Mouse (Mus musculus): ENCODE measurements around the gene Ddx19b. TPM values are rescaled to one million over a fixed set of nuclear protein-coding genes. Genes with fewer than 3 reads are reported as not detected.
"Not testable (repeated sequence)": the region's sequence is repeated elsewhere in the genome, so short reads cannot be mapped to it uniquely, and the experiment has no call there.

Gene Ddx19b
- total RNA-seq, 1 experiment from 2014 or later: 12.1 TPM

DNA sequence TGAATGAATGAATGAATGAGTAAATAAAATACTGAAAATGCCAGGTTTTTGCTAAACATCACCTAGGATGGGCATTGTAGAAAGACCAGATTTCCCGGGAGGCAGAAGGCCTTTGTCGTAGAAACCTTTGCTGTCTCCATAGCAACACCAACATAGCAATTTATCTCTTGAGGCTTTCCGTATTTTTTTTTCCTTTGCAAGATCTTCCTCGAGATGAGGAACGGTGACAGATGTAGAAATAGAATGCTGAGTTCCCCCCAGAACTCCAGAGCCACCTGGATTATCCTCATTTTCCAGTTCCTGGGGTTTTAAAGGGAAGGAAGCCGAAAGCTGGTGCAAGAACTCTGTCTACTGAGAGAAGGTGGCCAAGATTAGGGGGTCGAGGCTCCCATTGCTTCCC, 66.9 kb downstream of the Ddx19b start:
- no peak for DNase-seq

DNA sequence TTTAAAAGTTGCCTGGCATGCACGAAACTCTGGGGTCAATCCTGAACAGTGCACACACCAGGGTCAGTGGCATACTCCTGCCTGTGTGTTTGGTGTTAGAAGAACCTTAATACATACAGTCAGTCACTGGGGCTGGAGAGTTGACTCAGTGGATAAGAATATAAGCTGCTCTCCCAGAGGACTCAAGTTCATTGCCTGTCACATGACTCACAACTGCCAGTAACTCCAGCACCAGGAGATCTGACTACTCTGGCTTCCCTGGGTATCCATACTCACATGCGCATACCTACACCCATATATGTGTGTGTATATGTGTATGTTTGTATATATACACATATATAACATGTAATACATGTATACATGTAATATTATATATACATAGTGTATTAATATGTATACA, 68.5 kb downstream of the Ddx19b start:
- DNase-seq: no peak

DNA sequence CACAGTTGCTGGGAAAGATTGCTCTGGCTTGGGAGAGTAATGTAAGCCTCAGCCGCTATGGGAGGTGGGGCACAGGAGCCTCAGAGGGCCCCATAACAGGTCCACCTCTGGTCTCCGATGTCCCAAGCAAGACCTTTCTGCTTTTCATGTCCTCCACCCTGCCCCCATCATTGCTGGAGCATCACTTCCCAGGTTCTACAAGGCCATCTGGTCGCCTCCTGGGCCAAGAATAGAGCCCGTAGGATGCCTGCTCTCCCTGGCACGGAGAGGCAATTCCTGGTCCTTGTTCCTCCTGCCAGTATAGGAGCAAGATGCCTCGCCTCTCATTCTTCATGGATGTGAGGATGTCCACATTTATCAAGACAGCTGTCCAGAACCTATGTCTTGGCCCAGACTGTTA, 71.6 kb downstream of the Ddx19b start:
- no peak for DNase-seq

DNA sequence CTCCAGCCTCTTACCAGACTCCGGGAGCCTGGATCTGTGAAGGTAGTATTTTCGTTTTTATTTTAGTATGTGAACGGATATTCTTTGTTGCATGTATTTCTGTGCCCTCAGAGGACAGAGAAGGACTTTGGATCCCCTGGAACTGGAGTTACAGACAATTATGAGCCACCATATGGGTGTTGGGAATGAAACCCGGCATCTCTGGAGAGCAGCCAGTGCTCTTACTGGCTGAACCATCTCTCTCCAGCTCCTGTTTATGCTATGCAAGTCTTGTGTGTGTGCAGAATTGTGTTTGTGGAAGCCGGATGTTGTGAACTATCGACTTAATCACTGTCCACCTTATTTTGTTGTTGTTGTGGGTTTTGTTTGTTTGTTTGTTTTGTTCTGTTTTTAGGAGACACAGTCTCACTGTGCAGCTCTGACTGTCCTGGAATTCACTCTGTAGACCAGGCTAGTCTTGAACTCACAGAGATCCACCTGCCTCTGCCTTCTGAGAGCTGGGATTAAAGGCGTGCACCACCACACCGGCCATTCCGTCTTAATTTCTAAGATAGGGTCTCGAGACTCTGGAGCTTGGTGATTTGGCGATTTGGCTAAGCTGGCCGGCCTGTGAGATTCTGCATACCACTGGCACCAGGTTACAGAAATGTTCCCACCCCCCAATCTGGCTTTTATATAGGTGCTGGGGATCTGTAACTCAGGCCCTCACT, 72.3 kb downstream of the Ddx19b start:
- no peak for DNase-seq

DNA sequence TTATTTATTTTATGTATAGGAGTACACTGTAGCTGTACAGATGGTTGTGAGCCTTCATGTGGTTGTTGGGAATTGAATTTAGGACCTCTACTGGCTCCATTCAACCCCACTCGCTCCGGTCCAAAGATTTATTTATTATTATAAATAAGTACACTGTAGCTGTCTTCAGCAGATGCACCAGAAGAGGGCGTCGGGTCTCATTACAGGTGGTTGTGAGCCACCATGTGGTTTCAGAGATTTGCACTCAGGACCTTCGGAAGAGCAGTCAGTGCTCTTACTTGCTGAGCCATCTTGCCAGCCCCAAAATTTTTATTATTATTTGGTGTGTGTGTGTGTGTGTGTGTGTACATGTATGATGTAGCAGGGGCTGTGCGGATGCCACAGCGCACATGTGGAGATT, 73.0 kb downstream of the Ddx19b start:
- DNase-seq: not testable (repeated sequence)

DNA sequence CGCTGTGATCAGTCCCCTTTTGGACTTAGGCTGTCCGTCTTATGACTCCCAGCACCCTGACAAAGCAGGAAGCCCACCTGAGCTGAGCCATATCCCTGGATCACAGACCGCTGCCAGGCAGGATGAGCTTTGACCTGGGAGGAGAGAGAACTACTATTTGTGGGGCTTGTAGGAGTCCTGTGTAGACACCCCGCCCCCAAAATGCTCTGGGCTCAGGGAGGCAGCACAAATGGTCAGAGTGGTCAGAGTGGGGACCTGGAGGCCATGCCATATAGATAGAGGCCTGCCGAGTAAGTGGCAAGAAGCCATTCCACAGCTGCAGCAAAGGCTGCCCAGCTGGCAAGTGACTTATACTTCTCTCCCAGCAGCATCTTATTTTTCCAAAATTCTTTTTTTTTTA, 73.4 kb downstream of the Ddx19b start:
- no peak for DNase-seq

DNA sequence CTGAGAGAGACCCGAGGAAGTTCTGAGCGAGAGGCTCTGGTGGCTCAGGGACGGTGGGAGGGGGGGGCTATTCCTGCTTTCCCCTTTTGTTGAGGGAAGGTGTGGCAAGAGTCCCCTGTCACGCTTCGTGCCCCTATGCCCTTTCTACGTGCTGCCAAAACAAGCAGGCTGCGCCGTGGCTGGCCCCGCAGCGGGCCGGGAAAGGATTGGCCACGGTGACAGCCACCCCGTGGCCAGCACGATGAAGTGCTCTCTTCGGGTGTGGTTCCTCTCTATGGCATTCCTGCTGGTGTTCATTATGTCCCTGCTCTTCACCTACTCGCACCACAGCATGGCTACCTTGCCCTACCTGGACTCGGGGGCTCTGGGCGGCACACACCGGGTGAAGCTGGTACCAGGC, 74.1 kb downstream of the Ddx19b start:
- DNase-seq: no peak

DNA sequence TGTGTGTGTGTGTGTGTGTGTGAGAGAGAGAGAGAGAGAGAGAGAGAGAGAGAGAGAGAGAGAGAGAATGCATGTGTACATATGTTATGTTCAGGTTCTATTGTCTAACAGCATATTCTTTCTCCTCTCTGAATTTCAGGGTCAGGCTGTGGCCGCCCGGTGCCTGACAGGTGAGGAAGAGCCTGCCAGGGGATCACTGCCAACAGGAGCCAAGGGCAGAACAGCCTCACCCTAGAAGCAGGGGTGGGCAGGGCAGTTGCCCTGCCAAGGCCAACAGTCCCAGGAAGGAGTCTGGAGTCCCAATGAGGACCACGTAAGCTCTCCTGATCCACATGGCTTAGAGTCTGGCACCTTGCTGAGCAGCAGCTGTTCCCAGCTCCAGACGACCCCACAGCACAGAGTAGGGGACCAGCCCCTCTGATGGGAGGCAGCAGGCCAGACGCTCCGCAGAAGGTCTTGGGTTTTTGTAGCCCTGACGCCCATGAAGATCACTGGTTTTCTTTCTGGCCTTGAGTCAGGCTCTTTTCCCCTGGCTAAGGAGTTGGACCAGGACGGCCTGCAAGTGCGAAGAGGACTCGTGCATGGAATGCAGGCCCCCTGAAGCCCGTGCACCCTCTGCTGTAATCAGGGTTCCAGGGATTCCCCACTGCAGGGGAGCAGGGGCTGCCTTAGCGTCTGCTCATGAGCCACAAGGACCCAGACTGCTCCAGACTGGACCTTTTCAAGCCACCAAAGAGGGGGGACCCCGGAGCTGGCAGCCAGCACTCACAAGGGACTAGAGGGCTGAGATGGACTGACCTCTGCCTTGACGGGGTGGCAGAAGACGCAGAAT, 74.7 kb downstream of the Ddx19b start:
- no peak for DNase-seq

DNA sequence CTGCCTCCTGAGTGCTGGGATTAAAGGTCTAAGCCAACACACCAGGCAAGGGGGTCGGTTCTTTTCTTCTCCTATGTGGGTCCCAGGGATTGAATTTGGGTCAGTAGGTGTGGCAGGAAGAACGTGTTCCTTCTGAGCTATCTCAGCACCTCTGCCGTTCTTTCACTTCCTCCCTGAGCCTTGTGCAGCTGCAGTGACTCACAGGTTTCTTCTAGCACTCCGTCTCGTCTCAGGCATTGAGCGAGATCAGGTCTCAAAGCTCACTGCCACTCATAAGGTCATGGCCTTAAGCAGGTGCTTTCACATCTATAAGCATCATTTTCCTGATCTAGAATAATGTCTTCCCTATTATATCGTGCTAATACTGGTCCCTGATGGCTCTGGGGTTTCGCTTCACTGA, 76.8 kb downstream of the Ddx19b start:
- no peak for DNase-seq

Small RNA genes within 50 kb of the gene (microRNA-seq; reads per million reads assigned to microRNA genes)
- gene Gm24103 (0 reads per million in 2 experiments), gene Mir3473d (0 to 0.38 reads per million in 2 experiments)

Other genes with a start within 250 kb of the Ddx19b start
- gene Il34, start 225.8 kb downstream of the Ddx19b start, total RNA-seq (2021): 7.5 and 9.5 TPM in 2 replicates
- 74.1 and 87.0 TPM in 2 replicates for gene Cog4, start 185.2 kb downstream of the Ddx19b start, total RNA-seq (2021)
- 68.2 and 79.1 TPM in 2 replicates for gene Sf3b3, start 185.0 kb downstream of the Ddx19b start, total RNA-seq (2021)
- gene Fuk, start 129.3 kb downstream of the Ddx19b start, total RNA-seq (2021): 7.6 and 10.4 TPM in 2 replicates
- gene St3gal2, start 111.8 kb downstream of the Ddx19b start, total RNA-seq (2021): 18.5 and 21.6 TPM in 2 replicates
- 47.4 and 54.0 TPM in 2 replicates for gene Ddx19a, start 34.0 kb downstream of the Ddx19b start, total RNA-seq (2021)
- 83.5 and 95.6 TPM in 2 replicates for gene Aars, start 1.4 kb upstream of the Ddx19b start, total RNA-seq (2021)
- not detected in 2 replicates for gene Exosc6, start 24.6 kb upstream of the Ddx19b start, total RNA-seq (2021)
- 0.19 TPM in 1 of 2 replicates, not detected in the other for gene Clec18a, start 60.7 kb upstream of the Ddx19b start, total RNA-seq (2021)
- gene Pdpr, start 62.9 kb upstream of the Ddx19b start, total RNA-seq (2021): 41.4 and 47.2 TPM in 2 replicates
- gene Glg1, start 227.5 kb upstream of the Ddx19b start, total RNA-seq (2021): 95.5 and 98.6 TPM in 2 replicates